Mouse (Mus musculus): ENCODE results near the gene Gm18336. TPM values are rescaled to one million over a fixed set of nuclear protein-coding genes. Genes with fewer than 3 reads are reported as not detected.

Gene Gm18336
- total RNA-seq (2023) = not detected

DNA sequence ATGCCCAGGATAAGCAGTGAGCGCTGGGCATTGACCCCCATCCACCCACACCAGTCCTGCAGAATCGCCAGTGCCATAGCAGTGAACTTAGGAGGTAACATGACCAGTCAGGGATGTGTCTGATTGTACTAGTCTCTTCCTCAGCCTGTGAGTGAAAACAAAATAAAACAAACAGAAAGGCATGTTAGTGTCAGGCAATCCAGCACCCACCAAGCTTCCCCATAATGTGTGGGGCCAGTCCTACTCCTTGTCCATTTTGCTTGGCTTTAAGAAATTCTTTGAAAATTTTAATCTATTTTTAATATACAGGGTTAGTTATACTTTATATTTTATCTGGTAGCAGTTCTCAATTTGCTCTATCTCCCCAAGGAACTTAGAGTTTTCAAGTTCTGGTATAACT is at the start of gene Gm18336:
Gene Gm18336 (minus strand): TSS at position 101 of the 400 bp plus-strand sequence.

DNA sequence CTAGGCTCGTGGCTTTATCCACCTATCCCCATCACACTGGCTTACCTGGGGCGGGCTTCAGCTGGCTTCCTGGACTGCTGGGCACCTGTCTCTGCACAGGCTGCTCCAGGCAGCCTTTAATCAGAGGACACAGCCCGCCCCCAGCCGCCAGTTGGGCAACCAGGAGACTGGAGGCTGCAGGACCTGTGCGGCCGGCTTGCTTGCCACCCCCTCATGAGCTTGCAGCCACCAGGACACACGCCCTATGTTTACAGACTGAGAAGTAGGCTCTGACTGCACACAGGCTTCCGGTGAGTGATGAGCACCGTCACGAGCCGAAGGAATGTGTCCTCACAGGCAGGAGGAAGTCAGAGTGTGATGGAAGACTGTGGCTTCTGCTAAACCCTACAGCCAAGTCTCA is 36.7 kb upstream of the Gm18336 start, which contains the start of gene Trex2:
Gene Trex2 (minus strand): TSS at position 93 of the 400 bp plus-strand sequence.

GRCm38 (mm10) chrX:73410880-73411517 is 12.5 kb upstream of the Gm18336 start, which contains the start of gene Zfp92:
Gene Zfp92 (plus strand): TSS chrX:73411096.

Other genes starting within 250 kb of the Gm18336 start
- gene Xlr5b, start 249.9 kb downstream of the Gm18336 start, total RNA-seq (2023) = not detected
- not detected for gene DXBay18, start 249.3 kb downstream of the Gm18336 start, total RNA-seq (2023)
- not detected for gene Spin2d, start 221.7 kb downstream of the Gm18336 start, total RNA-seq (2023)
- gene Xlr3b, start 206.5 kb downstream of the Gm18336 start, total RNA-seq (2023) = 5.2 TPM
- 86.9 TPM for gene Xlr4b, start 184.4 kb downstream of the Gm18336 start, total RNA-seq (2023)
- 18.5 TPM for gene F8a, start 170.4 kb downstream of the Gm18336 start, total RNA-seq (2023)
- gene Xlr4c, start 155.6 kb downstream of the Gm18336 start, total RNA-seq (2023) = 60.6 TPM
- not detected for gene Xlr3c, start 133.3 kb downstream of the Gm18336 start, total RNA-seq (2023)
- not detected for gene Xlr5a, start 105.8 kb downstream of the Gm18336 start, total RNA-seq (2023)
- gene Xlr5c, start 105.8 kb downstream of the Gm18336 start, total RNA-seq (2023) = not detected
- gene Gm45015, start 61.9 kb downstream of the Gm18336 start, total RNA-seq (2023) = not detected
- gene Zfp275, start 56.1 kb downstream of the Gm18336 start, total RNA-seq (2023) = 28.4 TPM
- gene Zfp92, start 12.4 kb upstream of the Gm18336 start, total RNA-seq (2023) = not detected
- gene Trex2, start 36.6 kb upstream of the Gm18336 start, total RNA-seq (2023) = not detected
- gene Haus7, start 60.3 kb upstream of the Gm18336 start, total RNA-seq (2023) = 24.2 TPM
- gene Bgn, start 84.9 kb upstream of the Gm18336 start, total RNA-seq (2023) = 2.8 TPM
- gene Atp2b3, start 104.3 kb upstream of the Gm18336 start, total RNA-seq (2023) = not detected
- gene Dusp9, start 240.7 kb upstream of the Gm18336 start, total RNA-seq (2023) = 0.27 TPM